Mouse (Mus musculus): ENCODE measurements around the gene Sorbs1.

Gene Sorbs1

GRCm38 (mm10) chr19:40268493-40268892, 245.1 kb downstream of the Sorbs1 start:
- DNase-seq (ENCODE audit: low spot score in 2 of 2) = no peak

DNA sequence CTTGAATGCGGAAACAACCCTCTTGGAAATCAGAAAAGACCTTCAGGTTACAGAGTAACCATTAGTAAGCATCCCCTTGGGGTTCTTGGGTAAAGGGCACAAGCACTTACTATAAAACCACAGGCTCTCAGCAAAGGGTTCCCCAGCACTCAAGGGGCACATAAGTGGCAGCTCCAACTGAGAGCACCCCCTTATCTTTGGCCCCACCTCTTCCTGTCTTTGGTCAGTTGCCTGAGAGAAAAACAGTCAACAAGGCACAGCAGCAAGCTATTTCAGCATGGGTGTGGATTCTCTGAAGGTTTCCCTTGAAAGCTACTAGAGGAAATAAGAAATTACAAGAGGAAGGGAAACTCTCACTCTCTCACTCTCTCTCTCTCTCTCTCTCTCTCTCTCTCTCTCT, 246.2 kb downstream of the Sorbs1 start:
- no peak for DNase-seq (ENCODE audit: low spot score in 2 of 2)

- DNase-seq (ENCODE audit: low spot score in 2 of 2) = no peak
Observed at GRCm38 (mm10) chr19:40259485-40259884, 254.1 kb downstream of the Sorbs1 start.

- DNase-seq (ENCODE audit: low spot score in 2 of 2) = no peak
Observed at GRCm38 (mm10) chr19:40257396-40257795, 256.2 kb downstream of the Sorbs1 start.

GRCm38 (mm10) chr19:40256376-40257050, 257.1 kb downstream of the Sorbs1 start:
- DNase-seq (ENCODE audit: low spot score in 2 of 2) = no peak

DNA sequence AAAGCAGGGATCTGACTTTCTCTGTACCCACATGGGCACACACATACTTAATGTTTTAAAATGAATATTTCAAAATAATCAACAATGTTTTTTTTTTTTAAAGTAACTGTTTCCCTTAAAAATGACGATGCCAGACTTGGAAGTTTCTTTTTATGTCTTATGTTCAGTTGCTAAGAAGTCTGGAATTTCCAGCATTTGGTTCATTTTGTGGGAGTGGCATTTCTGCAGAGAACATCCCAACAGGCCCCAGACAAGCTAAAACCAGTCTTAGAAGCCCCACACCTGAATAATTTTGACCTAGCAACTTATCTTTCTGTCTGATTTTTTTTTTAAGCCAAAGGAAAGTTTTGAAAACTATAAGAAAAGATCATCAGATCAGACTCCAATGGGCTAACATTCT, 258.0 kb downstream of the Sorbs1 start:
- DNase-seq (ENCODE audit: low spot score in 2 of 2) = no peak

DNA sequence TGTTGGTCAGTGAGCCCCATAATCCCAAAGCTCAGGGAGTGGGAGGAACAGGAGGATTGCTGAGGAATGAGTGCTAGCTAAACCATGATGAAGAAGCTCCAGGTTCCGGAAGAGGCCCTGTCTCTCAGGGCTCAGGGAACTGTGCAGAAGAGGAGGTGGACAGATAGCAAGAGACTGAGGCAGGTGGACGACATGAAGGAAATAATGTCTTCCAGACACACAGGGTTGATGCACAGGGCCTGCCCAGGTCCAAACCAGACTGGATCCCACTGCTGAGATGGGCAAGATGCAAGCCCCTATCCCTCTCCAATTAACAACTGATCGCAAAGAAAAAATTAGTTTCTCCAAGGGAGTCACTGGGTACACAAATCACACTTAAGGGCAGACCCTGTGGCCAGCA, 258.8 kb downstream of the Sorbs1 start:
- no peak for DNase-seq (ENCODE audit: low spot score in 2 of 2)

- no peak for DNase-seq (ENCODE audit: low spot score in 2 of 2)
Observed at GRCm38 (mm10) chr19:40253768-40254167, 259.8 kb downstream of the Sorbs1 start.

- DNase-seq (ENCODE audit: low spot score in 2 of 2) = no peak
Observed at GRCm38 (mm10) chr19:40251115-40251514, 262.5 kb downstream of the Sorbs1 start.

- no peak for DNase-seq (ENCODE audit: low spot score in 2 of 2)
Observed at GRCm38 (mm10) chr19:40249352-40249751, 264.2 kb downstream of the Sorbs1 start.

DNA sequence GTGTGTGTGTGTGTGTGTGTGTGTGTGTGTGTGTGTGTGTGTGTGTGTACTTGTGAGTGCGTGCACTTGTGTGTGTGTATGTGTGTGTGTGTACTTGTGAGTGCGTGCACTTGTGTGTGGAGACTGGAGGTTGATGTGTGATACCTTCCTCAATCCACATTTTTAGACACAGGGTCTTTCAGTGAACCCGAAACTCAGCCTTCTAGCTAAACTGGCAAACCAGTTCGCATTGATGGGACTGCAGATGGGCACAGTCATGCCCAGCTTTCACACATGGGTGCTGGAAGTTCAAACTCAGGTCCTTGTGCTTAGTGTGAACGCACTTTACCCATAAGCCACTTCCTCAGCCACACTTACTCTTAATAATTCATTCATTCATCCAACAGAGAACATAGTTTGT, 265.1 kb downstream of the Sorbs1 start:
- DNase-seq (ENCODE audit: low spot score in 2 of 2) = no peak

DNA sequence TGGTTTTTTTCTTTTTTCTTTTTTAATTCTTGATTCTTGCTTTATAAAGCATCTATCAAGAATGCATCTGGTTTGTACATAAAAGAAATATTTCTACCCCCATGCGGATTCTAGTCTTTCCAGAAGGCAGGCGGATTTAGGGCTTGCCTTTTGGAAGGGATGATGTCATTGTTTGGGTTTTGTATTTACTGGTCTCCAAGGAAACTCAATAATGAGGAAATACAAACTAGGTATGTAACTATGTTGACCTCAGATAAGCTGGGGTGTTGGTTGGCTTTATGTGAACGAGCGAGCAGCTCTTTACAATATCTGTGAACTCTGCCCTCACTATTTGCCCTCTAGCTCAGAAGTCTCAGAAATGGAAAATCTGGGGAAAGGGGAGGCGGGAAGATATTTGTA, 266.3 kb downstream of the Sorbs1 start:
- DNase-seq (ENCODE audit: low spot score in 2 of 2) = no peak

- no peak for DNase-seq (ENCODE audit: low spot score in 2 of 2)
Observed at GRCm38 (mm10) chr19:40246646-40247267, 266.8 kb downstream of the Sorbs1 start.
